Mouse (Mus musculus): Measurements from ENCODE around the gene Olfr1396. TPM values are rescaled to one million over a fixed set of nuclear protein-coding genes. Genes with fewer than 3 reads are reported as not detected.

Gene Olfr1396
- polyA plus RNA-seq (2015; fragmentation: Nextera tagmentation; extraction: Ambion mirVana) = not detected in 2 replicates

DNA sequence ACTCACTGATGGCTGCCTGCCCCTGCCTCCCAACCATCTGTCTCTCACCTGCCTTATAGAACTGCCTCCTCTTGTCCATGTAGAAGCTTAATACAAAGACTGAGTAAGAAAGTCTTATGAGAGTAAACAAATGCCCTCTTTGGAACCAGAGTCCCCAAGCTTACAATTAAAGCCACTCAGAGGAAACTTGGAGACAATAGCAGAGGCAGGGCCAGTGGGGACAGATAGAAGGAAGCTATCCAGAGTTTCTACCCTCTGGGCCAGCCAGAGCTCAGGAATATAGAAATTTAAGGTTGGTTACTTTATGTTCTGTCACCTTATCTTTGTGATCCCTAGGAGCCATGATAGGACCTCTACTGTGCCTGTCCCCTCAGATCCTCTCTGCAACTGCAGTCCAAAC, at the start of gene Olfr1396:
Olfr1396 (minus strand) TSS at position 101 of the 400 bp plus-strand sequence.

DNA sequence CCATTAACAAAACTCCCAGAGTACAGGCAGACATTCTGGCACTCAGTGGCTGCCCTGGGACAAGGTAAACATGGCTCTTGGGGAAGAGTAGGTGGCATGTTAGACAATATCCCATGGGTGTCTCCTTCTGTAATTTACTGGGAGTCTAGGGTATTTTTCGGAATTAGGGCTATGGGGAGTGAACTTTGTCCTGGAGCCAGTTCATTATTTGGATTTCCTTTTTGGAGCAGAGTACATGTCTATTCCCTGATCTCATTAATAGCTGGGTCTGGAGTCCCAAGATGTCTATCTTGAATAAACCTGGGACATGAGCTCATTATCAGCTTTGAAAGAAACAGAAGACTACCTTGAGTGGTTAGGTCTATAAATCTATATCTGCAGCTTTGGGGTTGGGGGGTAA, 39.4 kb upstream of the Olfr1396 start, which contains the start of gene Olfr1394:
Olfr1394 (plus strand) TSS at position 301 of the 400 bp plus-strand sequence.

GRCm38 (mm10) chr11:49141974-49142373, 27.3 kb upstream of the Olfr1396 start, which contains the start of gene Olfr1395:
TSS of gene Olfr1395 (plus strand) at chr11:49142274.

GRCm38 (mm10) chr11:49076001-49076757, 38.5 kb downstream of the Olfr1396 start, which contains the start of gene Ifi47:
TSS of gene Ifi47 (plus strand) at chr11:49076587.

GRCm38 (mm10) chr11:49063713-49064469, 50.8 kb downstream of the Olfr1396 start, which contains the start of gene Tgtp2:
TSS of gene Tgtp2 (minus strand) at chr11:49064206.

Other genes starting within 250 kb of the Olfr1396 start
- 16.1 TPM in 2 replicates for gene Irgm1, start 243.2 kb downstream of the Olfr1396 start, polyA plus RNA-seq (2015; fragmentation: Nextera tagmentation; extraction: Ambion mirVana)
- 0.33 and 0.41 TPM in 2 replicates for gene Gm5431, start 212.7 kb downstream of the Olfr1396 start, polyA plus RNA-seq (2015; fragmentation: Nextera tagmentation; extraction: Ambion mirVana)
- 4.9 and 5.6 TPM in 2 replicates for gene Psme2b, start 168.7 kb downstream of the Olfr1396 start, polyA plus RNA-seq (2015; fragmentation: Nextera tagmentation; extraction: Ambion mirVana)
- 0.12 TPM in 1 of 2 replicates, not detected in the other for gene Olfr56, start 136.0 kb downstream of the Olfr1396 start, polyA plus RNA-seq (2015; fragmentation: Nextera tagmentation; extraction: Ambion mirVana)
- gene 9930111J21Rik1, start 135.5 kb downstream of the Olfr1396 start, polyA plus RNA-seq (2015; fragmentation: Nextera tagmentation; extraction: Ambion mirVana) = 2.5 and 3.0 TPM in 2 replicates
- gene Gm12185, start 122.6 kb downstream of the Olfr1396 start, polyA plus RNA-seq (2015; fragmentation: Nextera tagmentation; extraction: Ambion mirVana) = 0.02 TPM in 1 of 2 replicates, not detected in the other
- gene Tgtp1, start 120.7 kb downstream of the Olfr1396 start, polyA plus RNA-seq (2015; fragmentation: Nextera tagmentation; extraction: Ambion mirVana) = 0.85 and 1.6 TPM in 2 replicates
- 2.0 TPM in 2 replicates for gene 9930111J21Rik2, start 63.6 kb downstream of the Olfr1396 start, polyA plus RNA-seq (2015; fragmentation: Nextera tagmentation; extraction: Ambion mirVana)
- 0.48 and 0.78 TPM in 2 replicates for gene Tgtp2, start 50.7 kb downstream of the Olfr1396 start, polyA plus RNA-seq (2015; fragmentation: Nextera tagmentation; extraction: Ambion mirVana)
- 2.9 TPM in 2 replicates for gene Ifi47, start 38.3 kb downstream of the Olfr1396 start, polyA plus RNA-seq (2015; fragmentation: Nextera tagmentation; extraction: Ambion mirVana)
- not detected in 2 replicates for gene Olfr1395, start 27.4 kb upstream of the Olfr1396 start, polyA plus RNA-seq (2015; fragmentation: Nextera tagmentation; extraction: Ambion mirVana)
- not detected in 2 replicates for gene Olfr1394, start 39.5 kb upstream of the Olfr1396 start, polyA plus RNA-seq (2015; fragmentation: Nextera tagmentation; extraction: Ambion mirVana)
- 0.57 TPM in 2 replicates for gene Btnl9, start 72.3 kb upstream of the Olfr1396 start, polyA plus RNA-seq (2015; fragmentation: Nextera tagmentation; extraction: Ambion mirVana)
- gene Zfp62, start 88.4 kb upstream of the Olfr1396 start, polyA plus RNA-seq (2015; fragmentation: Nextera tagmentation; extraction: Ambion mirVana) = 15.2 and 16.7 TPM in 2 replicates
- 47.9 and 52.0 TPM in 2 replicates for gene Mgat1, start 129.3 kb upstream of the Olfr1396 start, polyA plus RNA-seq (2015; fragmentation: Nextera tagmentation; extraction: Ambion mirVana)
- not detected in 2 replicates for gene Olfr1393, start 163.4 kb upstream of the Olfr1396 start, polyA plus RNA-seq (2015; fragmentation: Nextera tagmentation; extraction: Ambion mirVana)
- gene Olfr1392, start 170.4 kb upstream of the Olfr1396 start, polyA plus RNA-seq (2015; fragmentation: Nextera tagmentation; extraction: Ambion mirVana) = not detected in 2 replicates
- not detected in 2 replicates for gene Olfr10, start 189.9 kb upstream of the Olfr1396 start, polyA plus RNA-seq (2015; fragmentation: Nextera tagmentation; extraction: Ambion mirVana)
- not detected in 2 replicates for gene Olfr1391, start 207.9 kb upstream of the Olfr1396 start, polyA plus RNA-seq (2015; fragmentation: Nextera tagmentation; extraction: Ambion mirVana)
- not detected in 2 replicates for gene Olfr1390, start 220.3 kb upstream of the Olfr1396 start, polyA plus RNA-seq (2015; fragmentation: Nextera tagmentation; extraction: Ambion mirVana)

Measured in urinary bladder, postnatal 0 days (tissue).